Mouse (Mus musculus) cerebellum, adult 2 months (tissue): Measurements from ENCODE around the gene BC048403. TPM values are rescaled to one million over a fixed set of nuclear protein-coding genes. Genes with fewer than 3 reads are reported as not detected.

Experiments
- DNase-seq, 2 experiments: peaks; one replicate each; pipeline ENCODE4 v3.0.0; 2021
- H3K27ac ChIP-seq: fragments of 200-500 bp; 2 replicates; pipeline ENCODE4 v1.5.1; 2012; ENCODE audit warnings: low read length, control low read depth, inconsistent platforms; ENCODE audit not compliant: insufficient read depth
- H3K27me3 ChIP-seq: fragments of 200-500 bp; 2 replicates; pipeline ENCODE4 v1.6.1; 2012; ENCODE audit warnings: inconsistent platforms, mild to moderate bottlenecking, low read length, moderate library complexity; ENCODE audit not compliant: control insufficient read depth, insufficient read depth
- H3K4me1 ChIP-seq: fragments of 200-500 bp; 2 replicates; pipeline ENCODE4 v1.6.1; 2011; ENCODE audit warnings: low read length; ENCODE audit not compliant: control insufficient read depth, insufficient read depth
- H3K4me3 ChIP-seq: fragments of 200-500 bp; replicated peaks from 2 replicates; pipeline ENCODE3; 2011; ENCODE audit warnings: mild to moderate bottlenecking, low read depth, low read length, control low read depth; ENCODE audit not compliant: insufficient read depth
- CTCF ChIP-seq: fragments of 200-500 bp; IDR thresholded peaks from 2 replicates; pipeline ENCODE4 v1.5.1; 2011; ENCODE audit warnings: low read depth, mild to moderate bottlenecking, control low read depth, low read length, moderate library complexity, borderline replicate concordance; ENCODE audit not compliant: insufficient read depth
- POLR2A ChIP-seq: fragments of 200-500 bp; IDR thresholded peaks from 2 replicates; pipeline ENCODE4 v1.6.1; 2011; ENCODE audit warnings: low read length, control low read depth, borderline replicate concordance; ENCODE audit not compliant: insufficient read depth
- WGBS: fragments of 180-500 bp; shearing (Covaris S2); methylation state at CpG from one replicate; pipeline ENCODE4 v1.1.7; 2018; 5-methylcytosine and 5-hydroxymethylcytosine counted together
- polyA plus RNA-seq: library from polyadenylated mRNA; depleted of rRNA; stranded (reverse); fragments of >200 nt; gene quantifications from 2 replicates; pipeline ENCODE4 v1.2.3, GENCODE M21; 2012; rRNA removed

The BC048403 gene
- polyA plus RNA-seq, result 6.6 TPM in 2 replicates

GRCm38 (mm10) chr10:121739548-121740505, at the start of gene BC048403:
BC048403 (plus strand) TSS chr10:121739937.
- no peaks in the 10 kb centered on the region for H3K27me3 ChIP-seq
- WGBS, result under 1% methylated on average over 68 of the region's 68 CpGs
- no peaks in the 10 kb centered on the region for H3K4me1 ChIP-seq

GRCm38 (mm10) chr10:121692944-121693579, 46.7 kb upstream of the BC048403 start:
- Histone ChIP-seq H3K4me1 (no peaks in the 10 kb centered on the region), H3K27ac (no peak overlapping the region), H3K27me3 (no peaks in the 10 kb centered on the region), H3K4me3 (no peak overlapping the region)
- TF ChIP-seq CTCF, result no peak
- TF ChIP-seq POLR2A, result no peak
- 42% methylated on average over 18 of the region's 18 CpGs for WGBS
- DNase-seq, result no peak

More at GRCm38 (mm10) chr10:121739548-121740505, at the start of gene BC048403:
- Histone ChIP-seq H3K27ac (peak within 1 kb of the TSS; percentile 88), H3K4me3 (peak within 1 kb of the TSS; percentile 77)
- peak; percentile 75; the same call in 1 of the 2 replicates for TF ChIP-seq POLR2A
- no peak for TF ChIP-seq CTCF
- peak; percentile 89 to 91 for DNase-seq

- no peaks in the 10 kb centered on the region for H3K27me3 ChIP-seq
- H3K4me1 ChIP-seq, result no peaks in the 10 kb centered on the region
- no peak overlapping the region for H3K27ac ChIP-seq
- WGBS, result 91% methylated on average over 11 of the region's 11 CpGs
- no peak for DNase-seq
- no peak overlapping the region for H3K4me3 ChIP-seq
- TF ChIP-seq POLR2A, result no peak
- TF ChIP-seq CTCF, result no peak
Observed at GRCm38 (mm10) chr10:121694567-121694966, 45.2 kb upstream of the BC048403 start.

- Histone ChIP-seq H3K4me3 (no peak overlapping the region), H3K27me3 (no peaks in the 10 kb centered on the region), H3K27ac (no peak overlapping the region), H3K4me1 (0 out of 2 replicates have a peak, but pooled peaks cover 3% of the 10 kb centered on the region)
- DNase-seq, result peak; percentile 19 to 22
- TF ChIP-seq CTCF, result peak; percentile 47; the same call in 1 of the 2 replicates
- TF ChIP-seq POLR2A, result no peak
- WGBS, result 60% methylated on average over 11 of the region's 11 CpGs
Observed at GRCm38 (mm10) chr10:121701296-121702248, 38.2 kb upstream of the BC048403 start.

- DNase-seq, result no peak
- no peak for TF ChIP-seq POLR2A
- no peak for TF ChIP-seq CTCF
- H3K4me1 ChIP-seq, result 0 out of 2 replicates have a peak, but pooled peaks cover 3% of the 10 kb centered on the region
- no peak overlapping the region for H3K4me3 ChIP-seq
- 27% methylated on average over 6 of the region's 6 CpGs for WGBS
- H3K27me3 ChIP-seq, result no peaks in the 10 kb centered on the region
- H3K27ac ChIP-seq, result no peak overlapping the region
Observed at GRCm38 (mm10) chr10:121703619-121704018, 36.1 kb upstream of the BC048403 start.

GRCm38 (mm10) chr10:121704871-121705270, 34.9 kb upstream of the BC048403 start:
- TF ChIP-seq CTCF, result no peak
- no peak for TF ChIP-seq POLR2A
- no peak overlapping the region for H3K4me3 ChIP-seq
- no peaks in the 10 kb centered on the region for H3K27me3 ChIP-seq
- 88% methylated on average over 6 of the region's 6 CpGs for WGBS
- H3K4me1 ChIP-seq, result 0 out of 2 replicates have a peak, but pooled peaks cover 3% of the 10 kb centered on the region
- H3K27ac ChIP-seq, result no peak overlapping the region
- DNase-seq, result no peak

GRCm38 (mm10) chr10:121705399-121706163, 34.2 kb upstream of the BC048403 start:
- Histone ChIP-seq H3K27ac (no peak overlapping the region), H3K4me3 (no peak overlapping the region), H3K4me1 (0 out of 2 replicates have a peak, but pooled peaks cover 3% of the 10 kb centered on the region), H3K27me3 (no peaks in the 10 kb centered on the region)
- DNase-seq, result no peak
- 89% methylated on average over 15 of the region's 15 CpGs for WGBS
- TF ChIP-seq CTCF, result no peak
- TF ChIP-seq POLR2A, result no peak
